Mouse (Mus musculus) small intestine, adult 2 months (tissue): ENCODE data around the gene RPS10-NUDT3. TPM values are rescaled to one million over a fixed set of nuclear protein-coding genes. Genes with fewer than 3 reads are reported as not detected.

Experiments
- H3K27ac ChIP-seq: fragments of 200-500 bp; 2 replicates; pipeline ENCODE4 v1.5.1; 2012; ENCODE audit warnings: low read depth, low read length, control low read depth, inconsistent platforms; ENCODE audit not compliant: insufficient read depth
- H3K27me3 ChIP-seq: fragments of 200-500 bp; 2 replicates; pipeline ENCODE4 v1.6.1; 2012; ENCODE audit warnings: mild to moderate bottlenecking, moderate library complexity, low read length, inconsistent platforms; ENCODE audit not compliant: control insufficient read depth, insufficient read depth
- H3K36me3 ChIP-seq: fragments of 200-500 bp; 2 replicates; pipeline ENCODE4 v1.6.1; 2012; ENCODE audit warnings: mild to moderate bottlenecking, low read length, control low read depth, inconsistent platforms; ENCODE audit not compliant: control insufficient read depth, insufficient read depth
- H3K4me1 ChIP-seq: fragments of 200-500 bp; 2 replicates; pipeline ENCODE4 v1.6.1; 2012; ENCODE audit warnings: low read length, inconsistent platforms, mixed read lengths; ENCODE audit not compliant: control insufficient read depth, insufficient read depth, insufficient read length
- H3K4me3 ChIP-seq: fragments of 200-500 bp; 2 replicates; pipeline ENCODE4 v1.5.1; 2012; ENCODE audit warnings: low read depth, mild to moderate bottlenecking, control low read depth, inconsistent platforms, low read length, moderate library complexity
- CTCF ChIP-seq: fragments of 200-500 bp; IDR thresholded peaks from 2 replicates; pipeline ENCODE4 v1.5.1; 2012; ENCODE audit warnings: low read depth, mild to moderate bottlenecking, control low read depth, inconsistent platforms, low read length, moderate library complexity, mixed read lengths; ENCODE audit not compliant: insufficient replicate concordance, insufficient read length; ENCODE audit errors: extremely low read depth
- POLR2A ChIP-seq: fragments of 200-500 bp; IDR thresholded peaks from 2 replicates; pipeline ENCODE4 v1.6.1; 2012; ENCODE audit warnings: low read depth, mild to moderate bottlenecking, control low read depth, inconsistent platforms, low read length, moderate library complexity
- WGBS: fragments of 180-500 bp; shearing (Covaris S2); methylation state at CpG from one replicate; pipeline ENCODE4 v1.1.7; 2018; 5-methylcytosine and 5-hydroxymethylcytosine counted together
- polyA plus RNA-seq: library from polyadenylated mRNA; depleted of rRNA; stranded (reverse); fragments of >200 nt; gene quantifications from 2 replicates; pipeline ENCODE4 v1.2.3, GENCODE M21; 2012

The RPS10-NUDT3 gene
- polyA plus RNA-seq, 1 experiment: not detected

DNA sequence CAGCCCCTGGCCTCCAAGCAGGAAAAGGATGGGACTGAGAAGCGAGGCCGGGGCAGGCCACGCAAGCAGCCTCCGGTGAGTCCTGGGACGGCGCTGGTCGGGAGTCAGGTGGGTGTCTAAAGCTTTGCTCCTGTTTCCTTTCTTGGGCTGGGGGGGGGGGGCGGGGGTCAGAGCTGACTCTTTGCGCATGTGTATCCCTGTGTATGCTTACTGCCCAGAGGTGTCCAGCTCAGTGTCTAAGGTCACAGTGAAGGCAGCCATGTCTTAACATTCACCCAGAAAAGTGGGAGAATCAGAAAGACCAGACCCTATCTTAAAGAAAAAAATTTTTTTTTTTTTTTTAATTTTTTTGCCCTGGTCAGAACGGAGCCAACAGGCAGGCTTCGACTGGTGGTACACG lies 75.4 kb downstream of the RPS10-NUDT3 start:
- no peak overlapping the region for H3K27ac ChIP-seq
- 32% methylated on average over 12 of the region's 12 CpGs for WGBS
- no peak for TF ChIP-seq POLR2A
- TF ChIP-seq CTCF: no peak
- H3K4me1 ChIP-seq: peaks cover 24% of the 10 kb centered on the region
- no peaks in the 10 kb centered on the region for H3K27me3 ChIP-seq
- H3K4me3 ChIP-seq: no peak overlapping the region; the same call in 1 of the 2 replicates
- peaks cover 6% of the 10 kb centered on the region for H3K36me3 ChIP-seq

DNA sequence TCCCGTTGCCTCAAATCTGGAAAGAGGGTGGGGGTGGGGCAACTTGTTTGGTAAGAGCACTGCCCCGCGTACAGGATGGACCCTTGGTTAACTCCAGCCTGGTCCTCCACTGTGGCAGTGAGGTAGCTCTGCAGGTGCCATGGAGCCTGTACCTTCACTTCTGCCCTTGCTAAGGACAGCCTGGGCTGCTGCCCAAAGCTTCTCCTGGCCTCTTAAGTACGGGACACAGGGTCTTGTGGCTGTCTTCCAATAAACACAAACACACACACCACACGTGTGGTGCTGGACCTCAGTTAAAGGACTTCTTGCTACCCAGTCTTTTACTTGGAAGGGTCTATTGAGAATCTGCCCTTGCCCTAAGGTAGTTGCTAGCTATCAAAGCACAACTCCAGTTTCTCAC lies 76.2 kb downstream of the RPS10-NUDT3 start:
- H3K4me1 ChIP-seq: peaks cover 17% of the 10 kb centered on the region
- 10% methylated on average over 5 of the region's 5 CpGs for WGBS
- H3K36me3 ChIP-seq: peaks cover 6% of the 10 kb centered on the region
- no peak overlapping the region for H3K27ac ChIP-seq
- no peaks in the 10 kb centered on the region for H3K27me3 ChIP-seq
- peak overlapping the region; percentile 43 for H3K4me3 ChIP-seq
- no peak for TF ChIP-seq POLR2A
- no peak for TF ChIP-seq CTCF

GRCm38 (mm10) chr17:27557927-27558661 lies 76.9 kb downstream of the RPS10-NUDT3 start:
- Histone ChIP-seq H3K27ac (peak overlapping the region; percentile 20), H3K4me3 (peak overlapping the region; percentile 77), H3K4me1 (peaks cover 16% of the 10 kb centered on the region), H3K27me3 (no peaks in the 10 kb centered on the region), H3K36me3 (peaks cover 6% of the 10 kb centered on the region; the same call in 1 of the 2 replicates)
- TF ChIP-seq POLR2A (no peak), CTCF (no peak)
- 11% methylated on average over 14 of the region's 14 CpGs for WGBS

- Histone ChIP-seq H3K27ac (peak overlapping the region; percentile 85; the same call in 1 of the 2 replicates), H3K36me3 (peaks cover 6% of the 10 kb centered on the region; the same call in 1 of the 2 replicates), H3K4me3 (peak overlapping the region; percentile 77), H3K4me1 (peaks cover 16% of the 10 kb centered on the region), H3K27me3 (no peaks in the 10 kb centered on the region)
- 1% methylated on average over 75 of the region's 75 CpGs for whole genome bisulfite sequencing
- TF ChIP-seq CTCF (no peak), POLR2A (no peak)
These were observed 77.7 kb downstream of the RPS10-NUDT3 start for GRCm38 (mm10) chr17:27557181-27557926.

DNA sequence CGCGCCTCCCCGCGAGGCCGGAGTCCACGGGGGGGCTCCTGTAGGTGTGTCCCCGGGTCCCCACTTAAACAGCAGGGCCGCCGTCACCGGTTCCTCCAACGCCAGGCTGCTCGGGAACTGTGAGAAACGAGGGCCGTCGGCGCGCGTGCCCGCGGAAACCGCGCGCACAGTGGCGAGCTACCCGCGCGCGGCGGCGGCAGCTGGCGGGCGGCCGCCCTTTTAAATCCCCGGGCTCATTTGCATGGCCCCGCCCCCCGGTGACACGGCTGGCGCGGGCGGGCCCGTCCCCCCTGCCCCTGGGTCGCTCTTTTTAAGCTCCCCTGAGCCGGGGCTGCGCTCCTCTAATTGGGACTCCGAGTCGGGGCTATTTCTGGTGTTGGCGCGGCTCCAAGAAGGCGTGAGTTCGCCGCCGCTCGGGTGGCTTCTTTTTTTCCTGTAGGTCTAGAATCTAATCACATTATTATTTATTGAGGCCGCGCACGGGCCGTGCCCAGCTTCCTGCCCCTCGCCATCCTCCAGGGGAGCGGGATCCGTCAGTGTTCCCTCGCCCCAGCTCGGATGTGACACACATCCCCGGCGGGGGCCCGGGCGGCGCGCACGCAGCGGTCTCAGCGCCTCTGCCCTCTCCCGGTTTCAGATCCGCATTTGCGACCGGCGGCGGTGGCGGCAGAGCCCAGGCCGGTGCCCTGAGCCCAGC lies 78.6 kb downstream of the RPS10-NUDT3 start, which contains the start of gene Hmga1:
Hmga1 (plus strand) TSS at position 183 of the 697 bp plus-strand sequence.
- Histone ChIP-seq H3K36me3 (peaks cover 3% of the 10 kb centered on the region; the same call in 1 of the 2 replicates), H3K4me3 (peak within 1 kb of the TSS; percentile 77), H3K4me1 (peaks cover 16% of the 10 kb centered on the region), H3K27me3 (no peaks in the 10 kb centered on the region), H3K27ac (peak within 1 kb of the TSS; percentile 85)
- no peak; the same call in 1 of the 2 replicates for TF ChIP-seq CTCF
- TF ChIP-seq POLR2A: peak; percentile 96
- 1% methylated on average over 79 of the region's 79 CpGs for WGBS

DNA sequence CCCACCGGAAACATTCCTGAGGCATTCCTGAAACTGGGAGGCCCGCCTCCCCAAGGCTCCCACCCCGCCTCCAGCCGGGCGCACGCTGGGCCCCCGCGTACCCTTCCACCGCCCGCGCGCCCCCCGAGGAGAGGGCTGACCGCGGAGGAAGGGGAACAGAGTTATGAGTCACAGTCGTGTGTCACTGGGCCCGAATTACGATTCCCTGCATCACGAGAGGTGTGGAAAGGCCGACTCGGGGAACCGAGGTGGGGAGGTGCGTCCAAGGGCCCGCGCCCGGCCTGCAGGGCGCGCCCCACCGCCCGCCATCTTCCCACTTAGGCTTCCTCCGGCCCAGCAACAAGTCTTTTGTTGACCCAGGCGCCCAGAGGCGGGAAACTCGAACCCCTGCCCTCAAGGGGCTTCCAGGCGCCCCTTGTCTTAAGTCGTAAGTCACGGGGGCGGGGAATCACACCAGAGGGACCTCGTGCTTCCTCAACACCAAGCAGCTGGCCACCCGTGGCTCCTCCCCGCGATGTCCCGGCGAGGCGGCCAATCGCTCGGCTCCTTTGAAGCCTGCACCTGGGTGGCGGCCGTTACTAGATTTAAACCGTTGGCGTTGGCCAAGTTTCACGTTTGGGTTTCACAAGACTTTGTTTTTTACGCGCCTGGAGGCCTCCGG lies 79.4 kb downstream of the RPS10-NUDT3 start:
- no peak for TF ChIP-seq CTCF
- TF ChIP-seq POLR2A: no peak
- H3K27me3 ChIP-seq: no peaks in the 10 kb centered on the region
- H3K4me1 ChIP-seq: peaks cover 16% of the 10 kb centered on the region
- peak overlapping the region; percentile 72 for H3K27ac ChIP-seq
- WGBS: under 1% methylated on average over 55 of the region's 55 CpGs
- no peaks in the 10 kb centered on the region for H3K36me3 ChIP-seq
- peak overlapping the region; percentile 77 for H3K4me3 ChIP-seq
